Mouse (Mus musculus) large intestine, adult 2 months (tissue): ENCODE measurements around the gene Smad3. TPM values are rescaled to one million over a fixed set of nuclear protein-coding genes. Genes with fewer than 3 reads are reported as not detected.

ENCODE experiments used
- DNase-seq: peaks from one replicate; pipeline ENCODE4 v3.0.0-alpha.2; 2012; ENCODE audit warnings: low read depth, low spot score
- WGBS: fragments of 180-500 bp; shearing (Covaris S2); methylation state at CpG from one replicate; pipeline ENCODE4 v1.1.7; 2018; 5-methylcytosine and 5-hydroxymethylcytosine counted together
- polyA plus RNA-seq: library from polyadenylated mRNA; depleted of rRNA; stranded (reverse); fragments of >200 nt; gene quantifications from 2 replicates; pipeline ENCODE4 v1.2.3, GENCODE M21; 2012

The Smad3 gene
- polyA plus RNA-seq, 1 experiment = 16.2 TPM

- 20% methylated on average over 9 of the region's 9 CpGs for WGBS
- DNase-seq = no peak
Measured at GRCm38 (mm10) chr9:63706152-63706733, 51.6 kb downstream of the Smad3 start.

GRCm38 (mm10) chr9:63704979-63705751 lies 52.6 kb downstream of the Smad3 start:
- no peak for DNase-seq
- 74% methylated on average over 6 of the region's 6 CpGs for WGBS

DNA sequence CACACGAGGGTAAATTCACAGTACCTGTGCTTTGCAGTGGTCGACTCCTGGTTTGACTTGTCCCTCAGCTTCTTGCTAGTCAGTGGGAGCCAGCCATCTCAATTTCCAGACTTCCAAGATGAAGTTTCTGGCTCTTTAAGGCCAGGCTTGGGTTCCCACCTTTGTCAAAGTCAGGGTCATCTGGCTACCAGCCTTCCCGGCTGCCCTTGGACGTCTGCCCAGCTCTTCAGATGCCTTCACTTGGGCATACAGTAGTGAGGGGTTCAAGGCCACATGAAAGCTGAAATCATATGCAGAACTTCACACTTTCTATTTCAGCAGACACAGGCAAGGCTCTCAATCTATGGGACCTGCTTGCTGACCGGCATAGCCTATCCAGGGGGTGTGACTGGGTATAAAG lies 53.7 kb downstream of the Smad3 start:
- 42% methylated on average over 5 of the region's 5 CpGs for WGBS
- DNase-seq = no peak

- 78% methylated on average over 7 of the region's 7 CpGs for WGBS
- DNase-seq = no peak
Measured at GRCm38 (mm10) chr9:63703236-63703785, 54.5 kb downstream of the Smad3 start.

DNA sequence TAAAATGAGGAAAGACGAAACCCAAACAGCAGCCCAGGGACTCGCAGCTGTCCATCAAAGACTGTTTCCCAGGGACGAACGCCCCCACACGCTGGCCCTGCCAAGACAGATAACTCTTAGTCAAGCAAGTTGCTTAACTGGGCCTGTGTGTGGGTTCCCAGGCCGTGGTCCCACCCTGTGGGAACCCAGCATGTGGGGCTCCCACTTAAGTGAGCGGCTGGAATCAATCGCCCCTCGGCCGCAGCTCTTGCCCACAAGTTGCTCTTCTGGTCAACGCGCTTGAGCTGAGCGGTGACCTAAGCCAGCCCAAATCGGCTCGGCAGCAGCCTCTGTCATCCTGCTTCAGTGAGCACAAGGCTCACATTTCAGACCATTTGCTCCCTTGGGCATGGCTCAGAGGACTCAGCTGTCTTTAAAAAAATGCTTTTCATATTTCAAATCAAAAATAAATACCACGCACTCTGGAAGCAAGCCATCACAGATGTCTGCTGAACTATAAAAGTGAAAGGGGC lies 55.2 kb downstream of the Smad3 start:
- 77% methylated on average over 16 of the region's 16 CpGs for WGBS
- no peak for DNase-seq

GRCm38 (mm10) chr9:63701957-63702309 lies 55.9 kb downstream of the Smad3 start:
- DNase-seq = no peak
- 77% methylated on average over 4 of the region's 4 CpGs for WGBS

- peak; percentile 29 for DNase-seq
- WGBS = 47% methylated on average over 10 of the region's 10 CpGs
Measured at GRCm38 (mm10) chr9:63701258-63701956, 56.4 kb downstream of the Smad3 start.

DNA sequence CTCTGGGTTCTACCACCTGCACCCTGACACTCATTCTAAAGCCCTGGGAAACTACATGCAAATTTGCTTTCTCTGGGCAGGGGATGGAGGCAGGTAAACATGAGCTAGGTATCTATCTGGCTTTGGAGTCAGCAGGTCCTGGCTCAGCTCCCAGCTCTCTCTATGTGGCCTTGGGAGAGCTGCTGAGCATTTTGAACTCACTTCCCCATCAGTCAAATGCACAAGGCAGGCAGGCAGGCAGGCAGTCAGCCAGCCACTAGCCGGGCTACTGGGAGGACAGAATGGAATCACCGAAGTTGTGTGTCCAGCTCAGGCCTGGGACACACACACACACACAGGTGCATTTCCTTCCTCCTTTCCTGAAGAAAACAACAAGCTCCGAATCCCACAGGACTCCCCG lies 58.6 kb downstream of the Smad3 start:
- DNase-seq = no peak
- WGBS = 65% methylated on average over 4 of the region's 4 CpGs

DNA sequence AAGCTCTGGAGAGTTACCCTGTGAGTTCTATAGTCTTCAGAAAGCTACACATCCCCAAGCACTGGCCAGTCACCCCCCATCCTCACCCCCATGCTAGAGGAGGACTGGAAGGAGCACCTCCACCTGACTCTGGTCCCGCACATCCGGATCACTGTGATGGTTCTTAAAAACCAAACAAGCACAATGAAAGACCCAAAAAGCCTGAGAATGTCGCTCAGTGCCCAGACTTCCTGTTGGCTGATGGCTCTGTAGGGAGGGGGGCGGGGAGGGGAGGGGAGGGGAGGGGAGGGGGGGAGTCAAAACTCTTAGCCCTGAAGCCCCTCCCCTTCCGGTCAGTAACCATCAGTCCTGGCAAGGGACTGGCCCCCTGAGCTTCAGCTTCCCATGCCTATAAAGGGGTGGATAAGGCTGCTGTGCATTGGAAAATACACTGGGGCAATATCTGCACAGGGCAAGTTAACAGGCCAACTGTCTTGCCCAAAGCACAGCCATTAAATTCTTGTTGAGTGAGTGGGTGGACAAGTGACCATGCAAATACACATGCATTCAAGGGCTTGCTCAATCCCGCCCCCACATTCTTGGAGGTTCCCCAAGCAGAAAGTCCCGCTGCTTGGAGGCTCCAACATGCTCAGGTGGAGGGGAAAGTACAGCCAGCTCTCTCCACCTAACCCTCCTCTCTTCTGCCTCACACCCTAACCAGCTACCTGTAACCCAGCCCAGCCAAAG lies 59.3 kb downstream of the Smad3 start:
- WGBS = 72% methylated on average over 6 of the region's 7 CpGs
- DNase-seq = no peak

DNA sequence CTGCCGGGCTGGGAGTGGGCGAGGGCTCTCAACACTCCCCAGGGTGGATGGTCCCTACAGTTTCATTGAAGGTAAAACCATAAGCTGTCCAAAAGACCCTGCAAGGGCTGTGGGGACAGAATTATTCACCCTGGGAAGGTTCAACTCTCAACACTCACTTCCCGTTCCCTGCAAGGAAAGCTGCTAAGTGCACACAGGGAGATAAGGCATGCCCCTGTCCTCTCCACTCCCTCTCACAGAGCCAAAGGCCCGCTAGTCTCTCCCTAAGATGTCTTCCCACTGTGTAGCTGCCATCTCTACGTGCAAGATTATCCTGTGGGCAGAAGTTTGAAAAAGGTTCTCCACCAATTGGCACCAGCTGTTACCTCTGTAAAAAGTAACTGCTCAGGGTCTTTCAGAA lies 60.2 kb downstream of the Smad3 start:
- WGBS = 83% methylated on average over 5 of the region's 5 CpGs
- no peak for DNase-seq

DNA sequence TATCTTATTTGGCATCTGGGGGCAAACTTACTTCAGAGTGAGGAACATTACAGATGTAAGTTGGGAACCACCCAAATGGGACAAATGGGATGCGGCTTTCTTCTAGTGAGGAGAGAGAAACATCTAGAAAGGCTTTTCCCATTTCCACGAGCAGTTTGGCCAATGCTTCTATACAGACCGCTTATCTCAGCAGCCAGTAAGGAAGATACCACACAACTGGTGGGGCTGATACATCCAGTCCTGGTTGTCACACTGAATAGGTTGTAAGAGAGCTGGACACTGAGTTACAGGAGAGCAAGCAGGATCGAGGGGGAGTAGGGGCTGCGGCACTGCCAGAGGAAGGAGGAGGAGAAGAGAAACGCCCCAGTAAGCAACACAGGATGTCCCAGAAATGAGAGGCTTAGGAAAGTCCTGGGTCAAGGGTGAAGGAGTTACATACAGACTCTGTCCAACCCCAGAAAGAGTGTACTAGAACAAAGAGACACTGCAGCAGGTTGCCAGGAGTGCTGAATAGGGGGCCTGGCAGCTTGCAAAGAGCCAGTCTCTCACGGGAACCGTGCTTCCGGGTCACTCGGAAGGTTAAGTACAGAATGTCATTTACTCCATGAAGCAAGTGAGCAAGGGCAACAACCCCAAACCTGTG lies 61.2 kb downstream of the Smad3 start:
- 75% methylated on average over 10 of the region's 10 CpGs for WGBS
- DNase-seq = no peak

GRCm38 (mm10) chr9:63691960-63692359 lies 65.8 kb downstream of the Smad3 start:
- DNase-seq = no peak
- 17% methylated on average over 2 of the region's 2 CpGs for WGBS

DNA sequence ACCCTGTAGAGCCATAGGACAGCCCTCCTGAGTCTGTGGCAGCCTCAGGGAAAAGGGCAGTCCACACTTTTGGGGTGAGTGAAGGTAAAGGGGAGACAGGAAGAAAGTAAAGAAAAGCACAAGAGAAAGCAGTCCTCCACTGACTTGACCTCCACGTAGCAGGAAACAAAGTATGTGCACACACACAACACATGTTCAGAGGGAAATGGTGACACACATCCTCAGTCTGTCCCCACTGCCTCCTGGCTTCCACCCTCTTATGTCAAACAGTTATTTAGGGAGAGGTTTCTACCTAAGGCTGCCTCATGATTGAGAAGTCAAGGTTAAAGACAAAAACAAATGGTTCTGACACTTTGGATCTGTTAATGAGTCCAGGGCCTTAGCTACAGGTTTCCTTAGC lies 67.3 kb downstream of the Smad3 start:
- 78% methylated on average over 1 of the region's 1 CpGs for WGBS
- DNase-seq = no peak

DNA sequence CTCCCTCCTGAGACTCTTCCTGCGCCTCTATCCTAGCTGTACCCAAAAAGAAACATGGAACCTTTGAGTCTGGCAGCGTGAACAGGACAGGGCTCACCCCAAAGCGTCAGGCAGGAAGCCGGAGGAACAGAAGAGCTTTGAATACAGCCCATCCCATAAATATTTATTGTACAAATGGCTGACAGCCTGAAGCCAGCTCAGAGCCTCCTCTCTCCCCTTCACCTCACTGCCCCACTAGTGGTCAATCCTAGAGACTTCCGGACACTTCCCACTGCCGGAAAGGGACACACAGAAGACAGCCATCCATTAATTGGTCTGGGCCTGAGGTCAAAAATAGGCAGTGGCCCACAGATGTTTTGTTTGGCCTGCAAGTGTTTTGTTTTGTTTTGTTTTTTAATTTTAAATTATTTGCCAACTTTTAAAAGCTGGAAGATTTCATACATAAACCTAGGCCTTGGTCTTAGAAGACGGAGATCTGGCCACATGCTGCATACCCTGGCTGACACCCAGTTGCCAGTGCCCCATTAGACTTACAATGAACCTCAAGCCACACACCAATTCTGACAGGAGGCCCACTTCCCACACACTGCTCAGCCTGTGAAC lies 70.3 kb downstream of the Smad3 start:
- no peak for DNase-seq
- 67% methylated on average over 7 of the region's 7 CpGs for WGBS

DNA sequence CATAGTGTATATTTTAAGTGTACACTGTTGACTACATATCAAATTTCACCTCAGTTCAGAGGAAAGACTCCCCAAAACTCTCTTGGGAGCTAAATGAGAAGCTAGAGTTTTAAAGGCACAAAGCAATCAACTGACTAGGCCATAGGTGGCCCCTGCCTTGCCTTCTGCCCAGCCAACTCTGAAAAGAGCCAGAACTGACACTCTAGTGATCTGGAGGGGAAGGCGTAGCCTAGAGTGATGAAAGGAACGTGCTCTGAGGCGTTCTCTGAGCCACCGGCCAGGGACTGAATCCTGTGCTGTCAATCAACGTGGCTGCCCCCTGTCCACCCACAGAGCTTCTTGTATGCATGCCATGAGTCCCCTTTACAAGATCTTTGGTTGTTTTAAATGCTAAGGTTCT lies 72.4 kb downstream of the Smad3 start:
- 95% methylated on average over 5 of the region's 5 CpGs for WGBS
- no peak for DNase-seq

- DNase-seq = no peak
- WGBS = 82% methylated on average over 6 of the region's 6 CpGs
Measured at GRCm38 (mm10) chr9:63684277-63684676, 73.5 kb downstream of the Smad3 start.

- WGBS = 94% methylated on average over 2 of the region's 2 CpGs
- no peak for DNase-seq
Measured at GRCm38 (mm10) chr9:63682943-63683342, 74.9 kb downstream of the Smad3 start.

DNA sequence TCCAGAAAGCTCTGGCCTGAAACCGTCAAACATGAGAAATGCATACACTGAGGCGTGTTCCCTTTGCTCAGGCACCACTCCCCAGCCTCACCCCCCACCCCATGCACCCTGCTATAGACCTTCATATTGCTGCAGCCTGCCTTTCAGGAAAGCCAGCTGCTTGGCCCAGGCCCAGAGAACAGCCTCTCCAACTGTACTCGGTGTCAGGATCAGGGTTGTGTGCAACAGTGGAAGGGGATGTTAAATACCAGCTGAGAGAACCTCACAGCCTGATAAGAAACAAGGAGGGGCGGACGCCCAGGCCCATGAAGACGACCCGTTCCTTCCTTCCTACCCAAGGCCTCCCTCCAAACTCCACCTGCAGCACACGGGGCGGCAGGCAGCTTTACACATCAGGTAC lies 75.5 kb downstream of the Smad3 start:
- DNase-seq = no peak
- 42% methylated on average over 9 of the region's 9 CpGs for WGBS

DNA sequence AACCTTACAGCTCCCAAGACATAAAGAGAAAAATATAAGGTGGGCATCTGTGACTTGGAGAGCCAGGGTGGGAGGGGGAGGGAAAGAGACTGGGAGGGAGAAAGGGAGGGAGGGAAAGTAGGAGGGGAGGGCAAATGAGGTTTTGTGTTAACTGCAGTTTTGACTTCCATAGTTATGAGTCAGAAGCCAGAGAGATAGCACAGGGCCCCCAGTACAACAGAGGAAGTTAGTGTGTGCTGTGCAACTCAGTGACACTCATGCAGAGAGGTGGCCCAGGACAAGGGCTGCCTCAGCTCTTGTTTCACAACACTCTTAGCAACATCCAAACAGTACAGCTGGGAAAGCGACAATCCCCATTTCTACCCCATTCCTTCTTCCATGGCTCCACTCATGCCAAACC lies 79.7 kb downstream of the Smad3 start:
- DNase-seq = no peak
- 90% methylated on average over 1 of the region's 1 CpGs for WGBS
